Mouse (Mus musculus): ENCODE measurements at regions not wholly inside any gene's neighbourhood (a gene's known extent, or its start where the extent isn't known, plus 50 kb on each side); places are given as distances from the start of the nearest gene placed in this dataset.

DNA sequence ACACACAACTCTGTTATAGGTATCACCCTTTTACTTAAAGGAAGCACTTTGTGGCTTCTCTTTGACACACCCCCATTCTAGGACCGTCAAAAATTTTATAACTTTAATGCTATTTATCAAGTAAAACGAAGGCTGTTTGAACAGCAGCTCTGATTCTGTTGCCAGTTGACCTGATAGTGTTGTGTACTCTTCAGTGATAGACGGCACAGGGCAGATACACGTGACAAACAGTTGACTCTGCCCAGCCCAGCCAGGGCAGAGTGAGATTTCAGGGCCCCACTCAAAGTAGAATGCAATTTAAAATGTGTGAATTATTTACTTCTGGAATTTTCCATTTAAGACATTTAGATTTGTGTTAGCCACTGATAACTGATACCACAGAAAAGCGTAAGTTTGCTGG is 55.1 kb upstream of the Plxnc1 start:
- Histone ChIP-seq H3K4me1 (no peaks in the 10 kb centered on the region; the same call in 1 of the 2 replicates), H3K27me3 (replicated peaks) (peaks cover 10% of the 10 kb centered on the region), H3K4me3 (replicated peaks) (no peak overlapping the region), H3K36me3 (replicated peaks; ENCODE audit: low read length) (no peaks in the 10 kb centered on the region), H3K9me3 (peaks cover 27% of the 10 kb centered on the region)
- TF ChIP-seq FLI1 (IDR thresholded peaks at IDR 0.05; ENCODE audit: low read length) (no peak), GATA1 (IDR thresholded peaks at IDR 0.05; ENCODE audit: borderline replicate concordance, low read length) (no peak)

Data from megakaryocyte, embryonic 14.5 days (primary cell).